Mouse (Mus musculus) midbrain, embryonic 10.5 days (tissue): Measurements from ENCODE around the gene Olfr893. TPM values are rescaled to one million over a fixed set of nuclear protein-coding genes. Genes with fewer than 3 reads are reported as not detected.
"Not testable (repeated sequence)": the region's sequence is repeated elsewhere in the genome, so short reads cannot be mapped to it uniquely, and the experiment has no call there.

Experiments
- DNase-seq: peaks from one replicate; pipeline ENCODE4 v3.0.0-alpha.2; 2017; ENCODE audit warnings: low spot score
- H3K27ac ChIP-seq: fragments of 300-500 bp; sonication (generic); replicated peaks from 2 replicates; pipeline ENCODE4 v1.5.1; 2016; ENCODE audit warnings: mild to moderate bottlenecking
- H3K27me3 ChIP-seq: fragments of 300-500 bp; sonication (generic); 2 replicates; pipeline ENCODE4 v1.6.1; 2016; ENCODE audit warnings: low read depth, mild to moderate bottlenecking; ENCODE audit not compliant: poor library complexity, severe bottlenecking
- H3K36me3 ChIP-seq: fragments of 300-500 bp; sonication (generic); 2 replicates; pipeline ENCODE4 v1.6.1; 2016; ENCODE audit warnings: mild to moderate bottlenecking, moderate library complexity
- H3K4me1 ChIP-seq: fragments of 300-500 bp; sonication (generic); 2 replicates; pipeline ENCODE4 v1.6.1; 2016
- H3K4me3 ChIP-seq: fragments of 300-500 bp; sonication (generic); 2 replicates; pipeline ENCODE4 v1.5.1; 2016; ENCODE audit warnings: mild to moderate bottlenecking, moderate library complexity
- H3K9me3 ChIP-seq: fragments of 300-500 bp; sonication (generic); replicated peaks from 2 replicates; pipeline ENCODE4 v1.6.1; 2016; ENCODE audit warnings: mild to moderate bottlenecking
- WGBS: fragments of 180-500 bp; shearing (Covaris S2); methylation state at CpG from one replicate; pipeline ENCODE4 v1.1.7; 2016; 5-methylcytosine and 5-hydroxymethylcytosine counted together
- polyA plus RNA-seq: library from polyadenylated mRNA; unstranded; fragments of >200 nt; fragmentation: Nextera tagmentation; extraction: Ambion mirVana; gene quantifications from 2 replicates; pipeline ENCODE4 v1.2.1, GENCODE M21; 2016

Olfr893 gene
- polyA plus RNA-seq = not detected in 2 replicates

DNA sequence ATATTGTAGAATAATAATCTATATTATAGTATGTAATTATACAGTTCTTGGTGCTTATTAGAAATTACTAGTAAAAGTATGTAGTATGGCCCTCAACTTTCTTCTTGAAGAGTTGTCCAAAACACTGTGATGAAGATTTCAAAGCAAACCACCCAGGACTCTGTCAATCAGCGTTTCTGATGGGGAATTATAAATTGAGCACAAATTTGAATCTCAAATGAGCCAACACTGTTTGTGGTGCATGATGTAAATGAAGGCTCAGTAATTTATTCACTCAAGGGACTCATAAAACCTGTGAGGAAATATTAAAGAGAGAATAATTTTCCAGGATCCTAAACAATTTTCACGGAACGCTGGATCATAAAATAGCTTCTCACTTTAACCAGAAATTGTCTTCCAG, at the start of gene Olfr893:
TSS of gene Olfr893 (plus strand) at position 301 of the 400 bp plus-strand sequence.
- WGBS = 92% methylated on average over 3 of the region's 3 CpGs

DNA sequence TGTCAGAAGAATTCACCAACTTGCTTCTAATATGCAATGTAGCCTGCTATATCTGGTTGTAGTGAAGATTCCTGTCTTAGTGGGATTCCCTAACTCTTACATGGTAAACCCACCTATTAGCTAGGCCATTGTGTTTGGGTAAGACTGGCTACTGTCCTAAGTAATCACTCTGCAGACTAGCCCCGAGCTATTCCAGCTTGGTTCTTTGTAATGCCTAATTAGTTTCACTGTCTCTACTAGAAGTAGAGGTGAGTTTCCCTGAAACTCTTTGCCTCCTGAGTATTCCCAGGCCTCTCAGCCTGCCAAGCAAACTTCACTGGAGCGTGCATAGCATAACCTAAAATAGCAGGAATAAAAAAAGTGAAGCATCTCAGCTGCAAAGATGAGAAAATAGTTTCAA, 39.8 kb upstream of the Olfr893 start:
- H3K27me3 ChIP-seq, H3K27ac ChIP-seq, H3K4me1 ChIP-seq, DNase-seq, H3K4me3 ChIP-seq, H3K36me3 ChIP-seq, H3K9me3 ChIP-seq: not testable (repeated sequence)
- WGBS = 61% methylated on average over 2 of the region's 2 CpGs

More for the DNA sequence above, at the start of gene Olfr893:
- Histone ChIP-seq H3K27me3 (no peaks in the 10 kb centered on the region), H3K4me3 (no peak within 1 kb of the TSS), H3K4me1 (no peaks in the 10 kb centered on the region), H3K27ac (no peak within 1 kb of the TSS), H3K36me3 (no peaks in the 10 kb centered on the region), H3K9me3 (no peaks in the 10 kb centered on the region)
- no peak for DNase-seq

DNA sequence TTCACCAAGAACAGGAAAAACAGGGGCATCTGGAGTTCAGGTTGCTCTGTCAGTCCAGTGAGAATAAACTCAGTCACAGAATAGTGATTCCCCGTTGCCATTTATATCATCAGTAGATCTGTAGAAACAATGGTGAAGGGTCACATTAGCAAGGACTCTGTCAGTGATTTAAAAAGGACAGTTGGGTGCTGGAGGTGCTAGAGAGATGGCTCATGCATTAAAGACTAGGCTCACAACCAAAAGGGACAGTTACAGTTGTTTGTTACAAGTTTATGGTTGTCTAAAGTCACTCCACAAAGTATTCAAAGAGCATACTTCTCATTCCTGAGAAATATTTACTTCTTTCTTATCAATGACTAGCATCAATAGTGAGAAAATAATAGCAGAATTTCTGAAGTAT, 27.4 kb upstream of the Olfr893 start, which contains the start of gene Olfr891:
TSS of gene Olfr891 (minus strand) at position 101 of the 400 bp plus-strand sequence.
- DNase-seq = no peak
- Histone ChIP-seq H3K4me1 (no peaks in the 10 kb centered on the region), H3K4me3 (no peak within 1 kb of the TSS), H3K9me3 (peaks cover 15% of the 10 kb centered on the region; the same call in 1 of the 2 replicates), H3K27me3 (no peaks in the 10 kb centered on the region), H3K27ac (no peak within 1 kb of the TSS), H3K36me3 (no peaks in the 10 kb centered on the region)
- 89% methylated on average over 1 of the region's 1 CpGs for WGBS

DNA sequence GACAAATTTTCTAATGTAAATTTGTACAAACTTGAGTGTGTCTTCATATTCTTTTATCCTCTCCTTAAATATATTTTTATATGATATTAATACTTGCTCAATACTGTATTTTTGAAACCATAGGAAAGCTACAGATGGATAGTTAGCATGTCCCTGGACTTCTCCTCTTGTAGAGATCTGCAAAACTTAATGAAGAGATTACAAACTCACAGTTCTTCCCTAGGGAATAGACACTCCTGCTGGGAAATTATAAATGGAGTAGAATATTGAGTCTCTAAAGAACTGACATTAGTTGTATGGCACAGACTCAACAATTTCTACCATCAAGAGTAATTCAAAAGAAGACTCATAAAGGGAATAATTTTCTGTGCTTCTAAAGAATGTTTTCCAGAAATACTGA, 9.6 kb downstream of the Olfr893 start, which contains the start of gene Olfr894:
TSS of gene Olfr894 (plus strand) at position 301 of the 400 bp plus-strand sequence.
- Histone ChIP-seq H3K27ac (no peak within 1 kb of the TSS), H3K9me3 (no peaks in the 10 kb centered on the region), H3K4me3 (no peak within 1 kb of the TSS), H3K36me3 (no peaks in the 10 kb centered on the region), H3K27me3 (no peaks in the 10 kb centered on the region), H3K4me1 (no peaks in the 10 kb centered on the region)
- DNase-seq = no peak

GRCm38 (mm10) chr9:38252474-38252873, 44.3 kb downstream of the Olfr893 start, which contains the start of gene Olfr143:
Gene Olfr143, plus strand, starts transcription at chr9:38252774.
- no peak within 1 kb of the TSS for H3K27ac ChIP-seq

More at GRCm38 (mm10) chr9:38252474-38252873, 44.3 kb downstream of the Olfr893 start, which contains the start of gene Olfr143:
- no peak within 1 kb of the TSS for H3K4me3 ChIP-seq
- no peaks in the 10 kb centered on the region for H3K27me3 ChIP-seq
- no peak for DNase-seq
- no peaks in the 10 kb centered on the region for H3K36me3 ChIP-seq
- no peaks in the 10 kb centered on the region for H3K9me3 ChIP-seq
- H3K4me1 ChIP-seq = no peaks in the 10 kb centered on the region

Other genes with a start within 250 kb of the Olfr893 start
- gene Olfr881, start 216.5 kb upstream of the Olfr893 start, polyA plus RNA-seq = not detected in 2 replicates
- not detected in 2 replicates for gene Olfr883, start 182.6 kb upstream of the Olfr893 start, polyA plus RNA-seq
- not detected in 2 replicates for gene Olfr884, start 161.8 kb upstream of the Olfr893 start, polyA plus RNA-seq
- gene Olfr885, start 147.0 kb upstream of the Olfr893 start, polyA plus RNA-seq = not detected in 2 replicates
- gene Olfr887, start 124.3 kb upstream of the Olfr893 start, polyA plus RNA-seq = not detected in 2 replicates
- not detected in 2 replicates for gene Olfr888, start 100.2 kb upstream of the Olfr893 start, polyA plus RNA-seq
- gene Olfr889, start 93.2 kb upstream of the Olfr893 start, polyA plus RNA-seq = 0.11 and 0.16 TPM in 2 replicates
- not detected in 2 replicates for gene Olfr890, start 65.8 kb upstream of the Olfr893 start, polyA plus RNA-seq
- gene Olfr891, start 27.5 kb upstream of the Olfr893 start, polyA plus RNA-seq = not detected in 2 replicates
- not detected in 2 replicates for gene Olfr894, start 9.7 kb downstream of the Olfr893 start, polyA plus RNA-seq
- not detected in 2 replicates for gene Olfr143, start 44.4 kb downstream of the Olfr893 start, polyA plus RNA-seq
- not detected in 2 replicates for gene Olfr895, start 59.5 kb downstream of the Olfr893 start, polyA plus RNA-seq
- not detected in 2 replicates for gene Olfr896-ps1, start 82.7 kb downstream of the Olfr893 start, polyA plus RNA-seq
- not detected in 2 replicates for gene Olfr25, start 120.7 kb downstream of the Olfr893 start, polyA plus RNA-seq
- gene Olfr898, start 140.0 kb downstream of the Olfr893 start, polyA plus RNA-seq = not detected in 2 replicates
- gene Olfr250, start 158.5 kb downstream of the Olfr893 start, polyA plus RNA-seq = not detected in 2 replicates
- not detected in 2 replicates for gene Olfr251, start 168.7 kb downstream of the Olfr893 start, polyA plus RNA-seq
- gene Olfr147, start 193.3 kb downstream of the Olfr893 start, polyA plus RNA-seq = not detected in 2 replicates
- not detected in 2 replicates for gene Olfr901, start 221.1 kb downstream of the Olfr893 start, polyA plus RNA-seq
- not detected in 2 replicates for gene Olfr902, start 239.3 kb downstream of the Olfr893 start, polyA plus RNA-seq